9 mouse cellular contexts compared by ENCODE assay signal in the genomic region with DNA sequence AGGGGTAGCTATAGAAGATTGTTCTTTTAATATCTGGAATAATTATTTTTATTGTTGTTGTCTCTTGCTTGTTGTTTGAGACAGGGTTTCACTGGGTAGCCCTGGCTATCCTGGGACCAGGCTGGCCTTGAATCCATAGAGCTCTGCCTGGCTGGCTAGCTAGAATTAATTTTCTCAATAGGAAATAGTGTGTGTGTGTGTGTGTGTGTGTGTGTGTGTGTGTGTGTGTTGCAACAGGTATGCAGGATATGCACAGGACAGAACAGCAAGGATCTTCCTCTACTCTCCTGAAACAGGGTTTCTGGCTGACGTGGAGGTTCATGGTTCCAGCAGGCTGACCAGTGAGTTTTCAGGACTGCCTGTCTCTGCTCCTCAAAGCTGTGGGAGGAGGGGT. TPM values are rescaled to one million over a fixed set of nuclear protein-coding genes. Genes with fewer than 3 reads are reported as not detected.
DNase-seq lines count a peak whose midpoint lies in the region; ATAC-seq and TF ChIP-seq lines count a peak whose summit lies in the region.
"Had no signal": no experiment of that assay in that cellular context is flagged by ENCODE, and none has a peak within 500 bp of the region (broad histone marks: within the 10 kb centered on the region; RNA-seq: fewer than 3 reads in every experiment).

No protein-coding gene starts in this region.

- H3K36me3 ChIP-seq in forebrain, embryonic 13.5 days (ENCODE audit: poor library complexity, severe bottlenecking): no peaks in the 10 kb centered on the region
- H3K36me3 ChIP-seq in limb, embryonic 12.5 days: no peaks in the 10 kb centered on the region
- H3K36me3 ChIP-seq in neural tube, embryonic 14.5 days (ENCODE audit: control insufficient read depth, insufficient read depth, low read length): no peaks in the 10 kb centered on the region

- DNase-seq in lung, adult 2 months: no peak
- no peak for DNase-seq in lung, postnatal 4 days
- DNase-seq in cerebellum, adult 9-10 months: no peak
- no peak for DNase-seq in right cerebral cortex, postnatal 25 days

- no peak overlapping the region for H3K27ac ChIP-seq in forebrain, embryonic 13.5 days
- H3K27ac ChIP-seq in limb, embryonic 12.5 days: no peak overlapping the region
- H3K27ac ChIP-seq in neural tube, embryonic 14.5 days (ENCODE audit: low read depth, low read length): no peak overlapping the region

- no peaks in the 10 kb centered on the region for H3K9me3 ChIP-seq in forebrain, embryonic 13.5 days (replicated peaks)
- H3K9me3 ChIP-seq in limb, embryonic 12.5 days: no peaks in the 10 kb centered on the region
- H3K9me3 ChIP-seq in neural tube, embryonic 14.5 days (ENCODE audit: control insufficient read depth, low read length): no peaks in the 10 kb centered on the region

- H3K4me3 ChIP-seq in lung, adult 2 months (replicated peaks; ENCODE audit: extremely low read depth, low read depth, low read length): peak overlapping the region; percentile 27
- H3K4me3 ChIP-seq in forebrain, embryonic 13.5 days: no peak overlapping the region
- H3K4me3 ChIP-seq in limb, embryonic 12.5 days (replicated peaks): 0 out of 2 replicates have a peak overlapping the region, but pooled peaks have one; percentile 9
- no peak overlapping the region for H3K4me3 ChIP-seq in neural tube, embryonic 14.5 days (ENCODE audit: low read depth, low read length)

- H3K27me3 ChIP-seq in forebrain, embryonic 13.5 days: no peaks in the 10 kb centered on the region
- no peaks in the 10 kb centered on the region for H3K27me3 ChIP-seq in limb, embryonic 12.5 days
- no peaks in the 10 kb centered on the region for H3K27me3 ChIP-seq in neural tube, embryonic 14.5 days (ENCODE audit: control insufficient read depth, insufficient read depth, low read length)

- WGBS in lung, adult 2 months: 32% methylated on average over 1 of the region's 1 CpGs
- 73% methylated on average over 1 of the region's 1 CpGs for WGBS in forebrain, embryonic 13.5 days
- WGBS in limb, embryonic 12.5 days: 85% methylated on average over 1 of the region's 1 CpGs
- WGBS in neural tube, embryonic 14.5 days: 75% methylated on average over 1 of the region's 1 CpGs

- peak overlapping the region; percentile 63 for H3K4me2 ChIP-seq in forebrain, embryonic 13.5 days
- H3K4me2 ChIP-seq in limb, embryonic 12.5 days: peak overlapping the region; percentile 46
- peak overlapping the region; percentile 35; the same call in 1 of the 2 replicates for H3K4me2 ChIP-seq in neural tube, embryonic 14.5 days (ENCODE audit: low read depth, low read length)

- ATAC-seq in forebrain, embryonic 13.5 days: no peak
- no peak; the same call in 1 of the 2 replicates for ATAC-seq in limb, embryonic 12.5 days (ENCODE audit: insufficient number of reproducible peaks, insufficient read depth, low FRiP score, low TSS enrichment, low read depth)
- ATAC-seq in neural tube, embryonic 14.5 days (ENCODE audit: low read depth): peak; percentile 44; the same call in 1 of the 2 replicates
- ATAC-seq in megakaryocyte-erythroid progenitor cell, adult 5-6 weeks (replicated peaks; ENCODE audit: low FRiP score, low TSS enrichment, poor library complexity, severe bottlenecking): no peak

- H3K9ac ChIP-seq in forebrain, embryonic 13.5 days: no peak overlapping the region
- no peak overlapping the region for H3K9ac ChIP-seq in limb, embryonic 12.5 days (replicated peaks)
- H3K9ac ChIP-seq in neural tube, embryonic 14.5 days (replicated peaks; ENCODE audit: low read depth, low read length): no peak overlapping the region

- peaks cover 5% of the 10 kb centered on the region for H3K4me1 ChIP-seq in lung, adult 2 months (ENCODE audit: control insufficient read depth, insufficient read depth, low read length)
- 0 out of 2 replicates have a peak, but pooled peaks cover 4% of the 10 kb centered on the region for H3K4me1 ChIP-seq in forebrain, embryonic 13.5 days
- H3K4me1 ChIP-seq in limb, embryonic 12.5 days (replicated peaks): 0 out of 2 replicates have a peak, but pooled peaks cover 5% of the 10 kb centered on the region
- H3K4me1 ChIP-seq in neural tube, embryonic 14.5 days (ENCODE audit: control insufficient read depth, insufficient read depth, low read length): no peaks in the 10 kb centered on the region

- no peak for TF ChIP-seq CTCF in lung, adult 2 months (IDR thresholded peaks at IDR 0.05; ENCODE audit: insufficient read depth, low read length)

- no peak for TF ChIP-seq POLR2A in lung, adult 2 months (IDR thresholded peaks at IDR 0.05; ENCODE audit: borderline replicate concordance, extremely low read depth, low read depth, low read length)

RNA-seq across cellular contexts. Expression of gene Mill2, which starts 1.4 kb away (rescaled TPM):
- polyA plus RNA-seq in lung, adult 2 months (2012; rRNA removed): 17.1 and 27.9 TPM in 2 replicates
- polyA plus RNA-seq in forebrain, embryonic 13.5 days (2015; fragmentation: Nextera tagmentation; extraction: Ambion mirVana): 0.11 and 0.34 TPM in 2 replicates
- not detected in 2 replicates for polyA plus RNA-seq in limb, embryonic 12.5 days (2016; fragmentation: Nextera tagmentation; extraction: Ambion mirVana)
- 0.46 TPM in 1 of 2 replicates, not detected in the other for polyA plus RNA-seq in neural tube, embryonic 14.5 days (2014; fragmentation: Nextera tagmentation; extraction: Ambion mirVana)
- total RNA-seq in megakaryocyte-erythroid progenitor cell, adult 5-6 weeks (2014; fragmentation: Nextera tagmentation): 1.4 TPM in 1 of 2 replicates, not detected in the other
- total RNA-seq in megakaryocyte-erythroid progenitor cell, adult 5-6 weeks (2017): 2.0 TPM in 1 of 2 replicates, not detected in the other

RNA-seq across cellular contexts. Expression of gene Psg17, which starts 19.8 kb away (rescaled TPM):
- polyA plus RNA-seq in lung, adult 2 months (2012; rRNA removed): 0.27 and 1.1 TPM in 2 replicates
- not detected in 2 replicates for polyA plus RNA-seq in forebrain, embryonic 13.5 days (2015; fragmentation: Nextera tagmentation; extraction: Ambion mirVana)
- polyA plus RNA-seq in limb, embryonic 12.5 days (2016; fragmentation: Nextera tagmentation; extraction: Ambion mirVana): 0.10 TPM in 1 of 2 replicates, not detected in the other
- 0.12 TPM in 1 of 2 replicates, not detected in the other for polyA plus RNA-seq in neural tube, embryonic 14.5 days (2014; fragmentation: Nextera tagmentation; extraction: Ambion mirVana)
- not detected in 2 replicates for total RNA-seq in megakaryocyte-erythroid progenitor cell, adult 5-6 weeks (2014; fragmentation: Nextera tagmentation)
- total RNA-seq in megakaryocyte-erythroid progenitor cell, adult 5-6 weeks (2017): 0.70 and 0.95 TPM in 2 replicates
- total RNA-seq: left cerebral cortex, adult 8-10 months had no signal

RNA-seq across cellular contexts. Expression of gene Pglyrp1, which starts 30.0 kb away (rescaled TPM):
- polyA plus RNA-seq in lung, adult 2 months (2012; rRNA removed): 46.7 and 112 TPM in 2 replicates
- polyA plus RNA-seq in forebrain, embryonic 13.5 days (2015; fragmentation: Nextera tagmentation; extraction: Ambion mirVana): 7.4 and 8.2 TPM in 2 replicates
- 0.44 and 0.60 TPM in 2 replicates for polyA plus RNA-seq in limb, embryonic 12.5 days (2016; fragmentation: Nextera tagmentation; extraction: Ambion mirVana)
- polyA plus RNA-seq in neural tube, embryonic 14.5 days (2014; fragmentation: Nextera tagmentation; extraction: Ambion mirVana): 18.3 and 18.7 TPM in 2 replicates
- total RNA-seq in megakaryocyte-erythroid progenitor cell, adult 5-6 weeks (2014; fragmentation: Nextera tagmentation): 1.9 and 43.9 TPM in 2 replicates
- 0.61 and 2.2 TPM in 2 replicates for total RNA-seq in megakaryocyte-erythroid progenitor cell, adult 5-6 weeks (2017)

RNA-seq across cellular contexts. Expression of gene Psg19, which starts 42.9 kb away (rescaled TPM):
- 0.07 TPM in 1 of 2 replicates, not detected in the other for polyA plus RNA-seq in lung, adult 2 months (2012; rRNA removed)
- polyA plus RNA-seq in forebrain, embryonic 13.5 days (2015; fragmentation: Nextera tagmentation; extraction: Ambion mirVana): not detected in 2 replicates
- polyA plus RNA-seq in limb, embryonic 12.5 days (2016; fragmentation: Nextera tagmentation; extraction: Ambion mirVana): not detected in 2 replicates
- polyA plus RNA-seq in neural tube, embryonic 14.5 days (2014; fragmentation: Nextera tagmentation; extraction: Ambion mirVana): not detected in 2 replicates
- not detected in 2 replicates for total RNA-seq in megakaryocyte-erythroid progenitor cell, adult 5-6 weeks (2014; fragmentation: Nextera tagmentation)
- total RNA-seq in megakaryocyte-erythroid progenitor cell, adult 5-6 weeks (2017): not detected in 2 replicates
- total RNA-seq: left cerebral cortex, adult 8-10 months had no signal

Comparison
In these comparisons a context has a peak if more than half of its experiments do, and no peak if none do; other contexts are left out.
1. H3K4me3 ChIP-seq: peak in lung, adult 2 months (single experiment) and limb, embryonic 12.5 days (single experiment); none in forebrain, embryonic 13.5 days (single experiment) and neural tube, embryonic 14.5 days (single experiment).
2. RNA of gene Mill2, which starts 1.4 kb away (polyA plus RNA-seq): 17.1 to 27.9 TPM in lung, adult 2 months; 0.11 to 0.34 TPM in forebrain, embryonic 13.5 days, not detected in limb, embryonic 12.5 days and 0.46 TPM in neural tube, embryonic 14.5 days; every median in the first group is over 10 times any median in the second.
3. Peak in every context shown above with its lines, with median percentiles within 50 percentile points of each other: H3K4me2 ChIP-seq.